Mouse (Mus musculus) neural tube, embryonic 12.5 days (tissue): ENCODE results near the gene Nfe2l3. TPM values are rescaled to one million over a fixed set of nuclear protein-coding genes. Genes with fewer than 3 reads are reported as not detected.

Source experiments
- ATAC-seq: fragments of 200-750 bp; cut with Nextera tagmentation; 2 replicates; pipeline ENCODE4 v1.8.0; 2017; ENCODE audit warnings: low read depth, mild to moderate bottlenecking, moderate TSS enrichment, moderate library complexity; ENCODE audit not compliant: low FRiP score
- H3K27ac ChIP-seq: fragments of 300-500 bp; sonication (generic); 2 replicates; pipeline ENCODE4 v1.5.1; 2016
- H3K27me3 ChIP-seq: fragments of 300-500 bp; sonication (generic); replicated peaks from 2 replicates; pipeline ENCODE4 v1.6.1; 2016; ENCODE audit warnings: mild to moderate bottlenecking
- H3K36me3 ChIP-seq: fragments of 300-500 bp; sonication (generic); 2 replicates; pipeline ENCODE4 v1.6.1; 2016; ENCODE audit warnings: mild to moderate bottlenecking
- H3K4me1 ChIP-seq: fragments of 300-500 bp; sonication (generic); 2 replicates; pipeline ENCODE4 v1.6.1; 2016
- H3K4me2 ChIP-seq: fragments of 300-500 bp; sonication (generic); replicated peaks from 2 replicates; pipeline ENCODE4 v1.6.1; 2016; ENCODE audit warnings: mild to moderate bottlenecking
- H3K4me3 ChIP-seq: fragments of 300-500 bp; sonication (generic); 2 replicates; pipeline ENCODE4 v1.5.1; 2016
- H3K9ac ChIP-seq: fragments of 300-500 bp; sonication (generic); 2 replicates; pipeline ENCODE4 v1.6.1; 2016; ENCODE audit warnings: mild to moderate bottlenecking
- H3K9me3 ChIP-seq: fragments of 300-500 bp; sonication (generic); 2 replicates; pipeline ENCODE4 v1.6.1; 2016; ENCODE audit warnings: mild to moderate bottlenecking
- WGBS: fragments of 180-500 bp; shearing (Covaris S2); methylation state at CpG from one replicate; pipeline ENCODE4 v1.1.7; 2016; 5-methylcytosine and 5-hydroxymethylcytosine counted together
- polyA plus RNA-seq: library from polyadenylated mRNA; unstranded; fragments of >200 nt; fragmentation: Nextera tagmentation; extraction: Ambion mirVana; gene quantifications from 2 replicates; pipeline ENCODE4 v1.2.1, GENCODE M21; 2016

Gene Nfe2l3
- polyA plus RNA-seq, 1 experiment from 2014 or later: 3.4 TPM

DNA sequence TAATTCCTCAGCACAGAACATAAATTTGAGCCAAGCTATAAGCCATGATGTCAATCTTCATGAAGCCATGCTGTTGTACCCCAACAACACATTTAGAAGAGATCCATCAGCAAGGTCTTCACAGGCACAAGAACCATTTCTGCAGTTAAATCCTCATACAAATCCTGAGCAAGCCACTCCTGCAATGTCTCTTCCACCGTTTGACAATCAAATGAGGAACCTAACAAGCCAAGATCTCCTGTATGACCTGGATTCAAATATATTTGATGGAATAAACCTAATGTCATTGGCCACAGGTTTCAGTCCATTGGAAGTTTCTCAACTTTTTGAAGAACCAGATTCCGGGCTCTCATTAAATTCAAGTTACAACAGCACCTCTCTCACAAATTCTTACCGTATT lies 24.8 kb downstream of the Nfe2l3 start:
- Histone ChIP-seq H3K27ac (no peak overlapping the region), H3K36me3 (peaks cover 32% of the 10 kb centered on the region), H3K4me3 (no peak overlapping the region), H3K9me3 (no peaks in the 10 kb centered on the region), H3K4me2 (no peak overlapping the region), H3K4me1 (no peaks in the 10 kb centered on the region), H3K9ac (no peak overlapping the region), H3K27me3 (no peaks in the 10 kb centered on the region)
- ATAC-seq: no peak
- 81% methylated on average over 3 of the region's 3 CpGs for whole genome bisulfite sequencing

- H3K27me3 ChIP-seq: no peaks in the 10 kb centered on the region
- no peak overlapping the region for H3K9ac ChIP-seq
- H3K4me2 ChIP-seq: no peak overlapping the region
- H3K4me1 ChIP-seq: no peaks in the 10 kb centered on the region
- H3K4me3 ChIP-seq: no peak overlapping the region
- 87% methylated on average over 8 of the region's 8 CpGs for WGBS
- no peaks in the 10 kb centered on the region for H3K9me3 ChIP-seq
- no peak for ATAC-seq
- peaks cover 33% of the 10 kb centered on the region for H3K36me3 ChIP-seq
- H3K27ac ChIP-seq: no peak overlapping the region
Measured at GRCm38 (mm10) chr6:51457770-51458387, 25.4 kb downstream of the Nfe2l3 start.

- H3K9me3 ChIP-seq: no peaks in the 10 kb centered on the region
- no peak overlapping the region for H3K27ac ChIP-seq
- WGBS: 42% methylated on average over 2 of the region's 2 CpGs
- no peak overlapping the region for H3K9ac ChIP-seq
- no peaks in the 10 kb centered on the region for H3K27me3 ChIP-seq
- peaks cover 44% of the 10 kb centered on the region for H3K36me3 ChIP-seq
- no peak overlapping the region for H3K4me3 ChIP-seq
- H3K4me1 ChIP-seq: no peaks in the 10 kb centered on the region
- H3K4me2 ChIP-seq: no peak overlapping the region
- ATAC-seq: no peak; the same call in 1 of the 2 replicates
Measured at GRCm38 (mm10) chr6:51458925-51459312, 26.4 kb downstream of the Nfe2l3 start.

- Histone ChIP-seq H3K9ac (no peak overlapping the region), H3K4me2 (no peak overlapping the region), H3K27me3 (no peaks in the 10 kb centered on the region), H3K36me3 (peaks cover 47% of the 10 kb centered on the region), H3K27ac (no peak overlapping the region), H3K4me1 (no peaks in the 10 kb centered on the region), H3K4me3 (no peak overlapping the region), H3K9me3 (no peaks in the 10 kb centered on the region)
- peak; percentile 71 for ATAC-seq
- WGBS: 43% methylated on average over 5 of the region's 5 CpGs
Measured at GRCm38 (mm10) chr6:51459313-51460020, 27.0 kb downstream of the Nfe2l3 start.

DNA sequence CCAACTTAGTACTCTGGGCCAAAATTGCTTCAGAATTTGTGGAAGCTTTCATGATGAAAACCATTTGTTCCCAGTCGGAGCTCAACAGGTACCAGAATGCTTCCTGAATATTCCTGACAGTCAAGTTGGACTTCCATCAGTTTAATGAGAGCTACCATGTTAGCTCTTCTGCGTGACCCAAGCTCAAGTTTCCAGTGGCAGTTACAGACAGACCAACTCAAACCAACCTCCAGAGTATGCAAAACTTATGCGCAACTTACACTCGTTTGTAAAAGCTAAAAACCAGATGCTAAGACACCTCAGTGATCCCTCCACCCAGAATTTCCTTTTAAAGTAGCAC lies 27.5 kb downstream of the Nfe2l3 start:
- H3K27ac ChIP-seq: no peak overlapping the region
- no peak overlapping the region for H3K4me3 ChIP-seq
- no peak for ATAC-seq
- WGBS: 79% methylated on average over 4 of the region's 4 CpGs
- no peaks in the 10 kb centered on the region for H3K4me1 ChIP-seq
- no peaks in the 10 kb centered on the region for H3K9me3 ChIP-seq
- H3K36me3 ChIP-seq: peaks cover 51% of the 10 kb centered on the region
- H3K4me2 ChIP-seq: no peak overlapping the region
- no peaks in the 10 kb centered on the region for H3K27me3 ChIP-seq
- no peak overlapping the region for H3K9ac ChIP-seq

DNA sequence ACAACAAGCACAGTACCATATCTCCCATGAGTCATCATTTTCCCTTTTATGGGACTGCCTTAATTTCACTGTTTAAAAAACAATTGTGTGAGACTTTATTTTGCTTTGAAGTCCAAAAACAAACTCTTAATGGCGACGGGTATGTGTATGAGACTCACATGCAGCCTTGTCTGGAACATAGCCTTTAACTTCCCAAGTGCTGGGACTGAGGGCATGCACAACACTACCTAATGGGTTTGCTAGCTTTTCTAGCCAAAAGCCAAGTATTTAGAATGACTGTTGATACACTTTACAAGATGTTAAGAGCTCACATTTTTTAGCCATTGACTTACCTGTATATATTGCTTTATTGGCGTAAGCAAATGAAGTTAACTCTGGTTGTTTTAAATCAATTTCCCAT lies 27.9 kb downstream of the Nfe2l3 start:
- H3K36me3 ChIP-seq: peaks cover 54% of the 10 kb centered on the region
- no peaks in the 10 kb centered on the region for H3K9me3 ChIP-seq
- no peak overlapping the region for H3K4me3 ChIP-seq
- no peak overlapping the region for H3K27ac ChIP-seq
- no peak overlapping the region for H3K9ac ChIP-seq
- no peaks in the 10 kb centered on the region for H3K4me1 ChIP-seq
- H3K4me2 ChIP-seq: no peak overlapping the region
- no peak for ATAC-seq
- no peaks in the 10 kb centered on the region for H3K27me3 ChIP-seq
- 81% methylated on average over 3 of the region's 3 CpGs for WGBS

GRCm38 (mm10) chr6:51467649-51468048 lies 35.2 kb downstream of the Nfe2l3 start:
- Histone ChIP-seq H3K9ac (peak overlapping the region; percentile 99; the same call in 1 of the 2 replicates), H3K4me1 (peaks cover 21% of the 10 kb centered on the region), H3K27me3 (no peaks in the 10 kb centered on the region), H3K9me3 (no peaks in the 10 kb centered on the region), H3K4me2 (peak overlapping the region; percentile 64), H3K27ac (no peak overlapping the region), H3K4me3 (peak overlapping the region; percentile 91), H3K36me3 (peaks cover 38% of the 10 kb centered on the region)
- 2% methylated on average over 2 of the region's 2 CpGs for WGBS
- ATAC-seq: no peak

GRCm38 (mm10) chr6:51468891-51469561 lies 36.6 kb downstream of the Nfe2l3 start:
- Histone ChIP-seq H3K4me1 (peaks cover 26% of the 10 kb centered on the region), H3K4me2 (peak overlapping the region; percentile 64), H3K9me3 (no peaks in the 10 kb centered on the region), H3K27me3 (no peaks in the 10 kb centered on the region), H3K36me3 (peaks cover 28% of the 10 kb centered on the region), H3K4me3 (peak overlapping the region; percentile 91), H3K27ac (peak overlapping the region; percentile 98), H3K9ac (peak overlapping the region; percentile 99)
- under 1% methylated on average over 63 of the region's 63 CpGs for WGBS
- ATAC-seq: peak; percentile 46

- Histone ChIP-seq H3K27me3 (no peaks in the 10 kb centered on the region), H3K4me1 (peaks cover 26% of the 10 kb centered on the region), H3K9ac (peak within 1 kb of the TSS; percentile 99), H3K36me3 (peaks cover 28% of the 10 kb centered on the region), H3K27ac (peak within 1 kb of the TSS; percentile 100), H3K9me3 (no peaks in the 10 kb centered on the region), H3K4me2 (peak within 1 kb of the TSS; percentile 64), H3K4me3 (peak within 1 kb of the TSS; percentile 91)
- WGBS: under 1% methylated on average over 63 of the region's 63 CpGs
- peak; percentile 88 for ATAC-seq
Measured at GRCm38 (mm10) chr6:51469715-51470310, 37.3 kb downstream of the Nfe2l3 start, which contains the start of gene Hnrnpa2b1. Gene Hnrnpa2b1, minus strand, starts transcription at chr6:51469894.

DNA sequence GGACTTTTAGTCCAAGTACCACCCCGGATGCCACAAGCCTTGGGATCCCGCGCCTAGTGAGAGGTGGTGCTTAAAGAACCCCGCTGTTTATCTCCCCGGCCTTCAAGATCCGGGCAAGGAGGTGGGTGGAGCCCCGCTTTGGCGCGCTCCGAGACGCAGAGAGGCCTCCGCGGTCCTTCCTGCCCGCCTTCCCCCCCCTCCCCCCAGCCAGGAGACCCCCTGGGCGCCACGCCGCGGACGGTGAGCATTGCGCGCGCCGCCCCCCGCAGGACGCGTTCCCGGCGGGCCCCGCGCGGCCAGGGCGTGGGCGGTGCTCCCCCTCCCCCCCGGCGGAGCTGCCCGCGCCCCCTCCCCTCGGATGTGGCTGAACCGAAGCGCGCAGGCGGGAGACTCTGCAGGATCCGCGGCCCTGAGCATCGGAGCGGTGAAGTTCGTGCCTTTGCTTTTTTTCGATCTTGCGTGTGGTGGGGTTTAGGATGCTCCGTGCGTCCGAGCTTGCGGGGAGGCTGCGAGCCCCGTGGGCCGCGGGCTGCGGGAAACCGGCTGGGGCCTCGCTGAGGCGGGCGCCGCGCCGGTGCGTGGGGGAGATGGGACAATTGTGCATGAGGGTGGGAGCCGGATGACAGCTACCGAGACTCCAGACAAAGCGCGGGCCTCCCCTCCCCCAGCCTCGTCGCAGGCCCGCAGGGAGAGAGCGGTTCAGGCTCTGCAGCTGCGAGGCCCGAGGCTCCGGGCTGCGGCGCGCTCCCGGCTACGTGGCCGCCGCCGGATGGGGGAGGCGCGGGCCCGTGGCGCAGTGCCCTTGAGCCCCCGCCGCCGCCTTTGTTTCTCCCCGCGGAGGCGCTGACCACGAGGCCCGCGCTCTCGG lies 38.1 kb downstream of the Nfe2l3 start, which contains the start of gene Cbx3:
Gene Cbx3, plus strand, starts transcription at position 50 of the 868 bp plus-strand sequence.
- H3K9ac ChIP-seq: peak within 1 kb of the TSS; percentile 99
- H3K36me3 ChIP-seq: peaks cover 26% of the 10 kb centered on the region
- ATAC-seq: peak; percentile 85
- H3K4me1 ChIP-seq: peaks cover 26% of the 10 kb centered on the region
- H3K27ac ChIP-seq: peak within 1 kb of the TSS; percentile 100
- peak within 1 kb of the TSS; percentile 91 for H3K4me3 ChIP-seq
- no peaks in the 10 kb centered on the region for H3K27me3 ChIP-seq
- WGBS: 1% methylated on average over 92 of the region's 99 CpGs
- H3K9me3 ChIP-seq: no peaks in the 10 kb centered on the region
- H3K4me2 ChIP-seq: peak within 1 kb of the TSS; percentile 57

GRCm38 (mm10) chr6:51471179-51471505 lies 38.7 kb downstream of the Nfe2l3 start:
- under 1% methylated on average over 10 of the region's 10 CpGs for WGBS
- ATAC-seq: no peak
- H3K4me2 ChIP-seq: peak overlapping the region; percentile 57
- H3K9ac ChIP-seq: peak overlapping the region; percentile 99
- H3K27ac ChIP-seq: peak overlapping the region; percentile 100
- H3K9me3 ChIP-seq: no peaks in the 10 kb centered on the region
- H3K4me3 ChIP-seq: peak overlapping the region; percentile 91
- no peaks in the 10 kb centered on the region for H3K27me3 ChIP-seq
- peaks cover 25% of the 10 kb centered on the region for H3K36me3 ChIP-seq
- peaks cover 21% of the 10 kb centered on the region for H3K4me1 ChIP-seq
